Mouse (Mus musculus) heart, postnatal 0 days (tissue): ENCODE results near the gene Tbc1d16. TPM values are rescaled to one million over a fixed set of nuclear protein-coding genes. Genes with fewer than 3 reads are reported as not detected.
A peak's percentile ranks its signal among the peaks of the same experiment; 100 is the strongest.

ENCODE experiments used
- ATAC-seq: fragments of 200-750 bp; cut with Nextera tagmentation; 2 replicates; pipeline ENCODE4 v1.8.0; 2017; ENCODE audit warnings: low read depth, moderate number of reproducible peaks, moderate library complexity; ENCODE audit not compliant: insufficient read depth
- DNase-seq: peaks from one replicate; pipeline ENCODE4 v3.0.0-alpha.2; 2016; ENCODE audit warnings: low spot score
- H3K27ac ChIP-seq: fragments of 300-500 bp; sonication (generic); 2 replicates; pipeline ENCODE4 v1.5.1; 2014; ENCODE audit warnings: low read depth, mild to moderate bottlenecking
- H3K27me3 ChIP-seq: fragments of 300-500 bp; sonication (generic); 2 replicates; pipeline ENCODE4 v1.6.1; 2014; ENCODE audit warnings: low read length, mixed read lengths; ENCODE audit not compliant: control insufficient read depth, insufficient read depth
- H3K36me3 ChIP-seq: fragments of 300-500 bp; sonication (generic); replicated peaks from 2 replicates; pipeline ENCODE4 v1.6.1; 2014; ENCODE audit warnings: low read length, mixed read lengths; ENCODE audit not compliant: control insufficient read depth, insufficient read depth
- H3K4me1 ChIP-seq: fragments of 300-500 bp; sonication (generic); 2 replicates; pipeline ENCODE4 v1.6.1; 2014; ENCODE audit warnings: antibody characterized with exemption; ENCODE audit not compliant: control insufficient read depth, insufficient read depth
- H3K4me2 ChIP-seq: fragments of 300-500 bp; sonication (generic); 2 replicates; pipeline ENCODE4 v1.6.1; 2014; ENCODE audit warnings: low read depth, mild to moderate bottlenecking, low read length, moderate library complexity
- H3K4me3 ChIP-seq: fragments of 300-500 bp; sonication (generic); 2 replicates; pipeline ENCODE4 v1.5.1; 2014; ENCODE audit warnings: low read depth, low read length
- H3K9ac ChIP-seq: fragments of 300-500 bp; sonication (generic); replicated peaks from 2 replicates; pipeline ENCODE4 v1.6.1; 2014; ENCODE audit warnings: low read depth, low read length, mixed read lengths
- H3K9me3 ChIP-seq: fragments of 300-500 bp; sonication (generic); replicated peaks from 2 replicates; pipeline ENCODE4 v1.6.1; 2016; ENCODE audit warnings: low read length; ENCODE audit not compliant: control insufficient read depth
- CTCF ChIP-seq: IDR thresholded peaks from 2 replicates; pipeline ENCODE4 v1.5.1; 2016; ENCODE audit warnings: antibody characterized with exemption, control low read depth, low read depth
- EP300 ChIP-seq: IDR thresholded peaks from 2 replicates; pipeline ENCODE4 v1.6.1; 2016; ENCODE audit warnings: antibody characterized with exemption, low read depth
- WGBS: fragments of 180-500 bp; shearing (Covaris S2); extraction: QIAGEN DNeasy Blood & Tissue Kit; methylation state at CpG from one replicate; pipeline ENCODE4 v1.1.7; 2014; 5-methylcytosine and 5-hydroxymethylcytosine counted together
- polyA plus RNA-seq: library from polyadenylated mRNA; unstranded; fragments of >200 nt; fragmentation: Nextera tagmentation; extraction: Ambion mirVana; gene quantifications from 2 replicates; pipeline ENCODE4 v1.2.1, GENCODE M21; 2015
- total RNA-seq: library from RNA; depleted of rRNA; stranded (reverse); fragments of >200 nt; gene quantifications from 2 replicates; pipeline ENCODE4 v1.2.3, GENCODE M21; 2014; ENCODE audit warnings: low replicate concordance

Tbc1d16 gene
- total and polyA plus RNA-seq, 2 experiments from 2014 or later = 12.9 to 50.8 TPM

DNA sequence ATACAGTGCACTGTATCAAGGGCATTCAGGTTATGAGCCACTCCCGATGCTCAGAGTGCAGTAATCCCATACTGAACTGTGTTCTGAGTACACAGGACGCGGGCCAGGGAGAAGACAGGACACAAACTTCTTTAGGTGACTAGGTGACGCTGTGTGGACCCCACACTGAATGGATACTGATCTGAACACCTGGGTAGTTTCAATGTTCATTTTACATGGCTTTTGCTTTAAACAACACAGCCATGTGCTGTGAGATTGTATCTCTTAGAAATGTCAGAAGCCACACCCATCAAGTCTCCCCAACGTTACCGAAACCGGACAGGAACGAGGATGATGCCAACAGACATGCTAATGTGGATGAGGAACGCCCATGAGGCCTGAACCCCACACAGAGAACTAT is 35.7 kb downstream of the Tbc1d16 start:
- ATAC-seq = no peak
- Histone ChIP-seq H3K27me3 (no peaks in the 10 kb centered on the region), H3K9ac (no peak overlapping the region), H3K36me3 (no peaks in the 10 kb centered on the region), H3K27ac (no peak overlapping the region), H3K4me1 (0 out of 2 replicates have a peak, but pooled peaks cover 4% of the 10 kb centered on the region), H3K4me3 (no peak overlapping the region), H3K4me2 (no peak overlapping the region), H3K9me3 (no peaks in the 10 kb centered on the region)
- no peak for TF ChIP-seq CTCF
- no peak for TF ChIP-seq EP300
- WGBS = 77% methylated on average over 9 of the region's 9 CpGs
- no peak for DNase-seq

GRCm38 (mm10) chr11:119192176-119192575 is 36.1 kb downstream of the Tbc1d16 start:
- no peak overlapping the region for H3K4me2 ChIP-seq
- 0 out of 2 replicates have a peak, but pooled peaks cover 6% of the 10 kb centered on the region for H3K4me1 ChIP-seq
- no peak overlapping the region for H3K4me3 ChIP-seq
- H3K27ac ChIP-seq = no peak overlapping the region
- ATAC-seq = no peak
- DNase-seq = no peak
- TF ChIP-seq CTCF (no peak), EP300 (no peak)
- 71% methylated on average over 5 of the region's 5 CpGs for WGBS
- no peaks in the 10 kb centered on the region for H3K27me3 ChIP-seq
- H3K36me3 ChIP-seq = no peaks in the 10 kb centered on the region
- H3K9me3 ChIP-seq = no peaks in the 10 kb centered on the region
- no peak overlapping the region for H3K9ac ChIP-seq

- ATAC-seq (no peak), DNase-seq (no peak)
- no peaks in the 10 kb centered on the region for H3K9me3 ChIP-seq
- H3K27me3 ChIP-seq = no peaks in the 10 kb centered on the region
- H3K36me3 ChIP-seq = no peaks in the 10 kb centered on the region
- no peak for TF ChIP-seq EP300
- TF ChIP-seq CTCF = no peak
- H3K4me1 ChIP-seq = 0 out of 2 replicates have a peak, but pooled peaks cover 7% of the 10 kb centered on the region
- H3K9ac ChIP-seq = no peak overlapping the region
- H3K4me3 ChIP-seq = no peak overlapping the region
- H3K4me2 ChIP-seq = no peak overlapping the region
- H3K27ac ChIP-seq = no peak overlapping the region
- WGBS = 74% methylated on average over 9 of the region's 9 CpGs
Measured at GRCm38 (mm10) chr11:119191606-119192081, 36.7 kb downstream of the Tbc1d16 start.

DNA sequence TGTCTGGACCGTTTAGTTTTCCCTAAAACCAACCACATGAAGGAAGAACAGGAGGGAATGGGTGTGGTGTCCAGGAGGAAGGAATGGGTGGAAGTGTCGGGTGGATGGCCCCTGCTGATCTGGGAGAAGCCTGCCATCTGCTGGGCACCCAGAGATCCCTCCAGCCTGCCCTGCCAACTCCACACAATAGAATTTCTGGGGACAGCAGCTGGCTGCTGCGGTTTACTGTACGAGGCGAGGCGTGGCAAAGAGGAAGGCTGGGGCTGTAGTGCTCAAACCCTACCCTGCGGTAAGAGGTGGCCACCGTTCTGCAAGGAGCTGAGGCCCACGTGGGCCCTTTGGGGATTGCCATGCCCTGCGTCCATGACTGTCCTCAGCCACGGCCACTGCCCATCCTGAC is 37.8 kb downstream of the Tbc1d16 start:
- no peaks in the 10 kb centered on the region for H3K27me3 ChIP-seq
- H3K9ac ChIP-seq = no peak overlapping the region
- WGBS = 25% methylated on average over 11 of the region's 11 CpGs
- ATAC-seq = peak; percentile 70
- no peaks in the 10 kb centered on the region for H3K9me3 ChIP-seq
- H3K4me3 ChIP-seq = no peak overlapping the region
- H3K4me1 ChIP-seq = 0 out of 2 replicates have a peak, but pooled peaks cover 7% of the 10 kb centered on the region
- H3K27ac ChIP-seq = no peak overlapping the region
- TF ChIP-seq CTCF (peak; percentile 87), EP300 (no peak)
- H3K4me2 ChIP-seq = no peak overlapping the region
- H3K36me3 ChIP-seq = no peaks in the 10 kb centered on the region
- DNase-seq = peak; percentile 86

GRCm38 (mm10) chr11:119189319-119189718 is 39.0 kb downstream of the Tbc1d16 start:
- Histone ChIP-seq H3K9me3 (no peaks in the 10 kb centered on the region), H3K4me1 (0 out of 2 replicates have a peak, but pooled peaks cover 7% of the 10 kb centered on the region), H3K27ac (no peak overlapping the region), H3K4me2 (no peak overlapping the region), H3K27me3 (no peaks in the 10 kb centered on the region), H3K9ac (no peak overlapping the region), H3K36me3 (no peaks in the 10 kb centered on the region), H3K4me3 (no peak overlapping the region)
- 90% methylated on average over 3 of the region's 3 CpGs for WGBS
- DNase-seq (no peak), ATAC-seq (no peak)
- TF ChIP-seq EP300 (no peak), CTCF (no peak)

DNA sequence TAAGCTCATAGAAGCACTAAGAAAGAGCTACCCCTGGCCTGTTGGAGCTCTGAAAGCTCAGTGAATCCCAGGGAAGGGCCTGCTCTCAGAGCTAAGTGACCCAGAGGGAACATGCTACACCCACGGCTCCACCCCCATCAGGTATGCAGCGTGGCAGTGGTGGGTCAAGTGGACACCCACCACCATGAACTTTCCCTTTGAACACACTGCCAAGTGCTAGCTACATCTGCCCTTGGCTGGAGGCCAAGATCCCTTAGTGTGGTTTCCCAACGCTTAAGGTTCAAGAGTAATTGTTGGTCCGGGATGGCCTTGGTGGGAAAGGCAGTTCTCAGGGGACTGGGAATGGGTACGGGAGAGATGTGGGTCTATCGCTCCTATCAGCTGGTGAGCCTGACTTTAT is 39.9 kb downstream of the Tbc1d16 start:
- TF ChIP-seq CTCF = no peak
- no peak for TF ChIP-seq EP300
- H3K4me3 ChIP-seq = no peak overlapping the region
- no peaks in the 10 kb centered on the region for H3K9me3 ChIP-seq
- no peak overlapping the region for H3K4me2 ChIP-seq
- H3K4me1 ChIP-seq = 0 out of 2 replicates have a peak, but pooled peaks cover 7% of the 10 kb centered on the region
- DNase-seq (no peak), ATAC-seq (no peak)
- WGBS = 33% methylated on average over 6 of the region's 6 CpGs
- H3K9ac ChIP-seq = no peak overlapping the region
- no peaks in the 10 kb centered on the region for H3K27me3 ChIP-seq
- no peak overlapping the region for H3K27ac ChIP-seq
- H3K36me3 ChIP-seq = no peaks in the 10 kb centered on the region
